Mouse (Mus musculus) thymus, postnatal 36 days (tissue): Measurements from ENCODE around the gene Tbr1.

Experiments
- DNase-seq, 2 experiments: peaks; one replicate each; pipeline ENCODE4 v3.0.0; 2022; ENCODE audit warnings: mixed read lengths in 2 of 2

Tbr1 gene

GRCm38 (mm10) chr2:61802656-61803251, at the start of gene Tbr1:
Tbr1 (plus strand) TSS chr2:61802930.
- no peak for DNase-seq

GRCm38 (mm10) chr2:61754989-61755388, 47.7 kb upstream of the Tbr1 start:
- no peak for DNase-seq

- no peak for DNase-seq
Observed at GRCm38 (mm10) chr2:61759234-61759855, 43.4 kb upstream of the Tbr1 start.

GRCm38 (mm10) chr2:61760044-61760443, 42.7 kb upstream of the Tbr1 start:
- no peak for DNase-seq

- no peak for DNase-seq
Observed at GRCm38 (mm10) chr2:61764470-61765105, 38.1 kb upstream of the Tbr1 start.

- no peak for DNase-seq
Observed at GRCm38 (mm10) chr2:61765526-61765925, 37.2 kb upstream of the Tbr1 start.

GRCm38 (mm10) chr2:61780794-61781193, 21.9 kb upstream of the Tbr1 start:
- no peak for DNase-seq

GRCm38 (mm10) chr2:61794960-61795359, 7.8 kb upstream of the Tbr1 start:
- no peak for DNase-seq

GRCm38 (mm10) chr2:61798048-61798447, 4.7 kb upstream of the Tbr1 start:
- no peak for DNase-seq

- DNase-seq, result peak; percentile 16
Observed at GRCm38 (mm10) chr2:61803443-61804367, 975 bp downstream of the Tbr1 start.

- DNase-seq, result no peak
Observed at GRCm38 (mm10) chr2:61804382-61804840, 1.7 kb downstream of the Tbr1 start.

GRCm38 (mm10) chr2:61804841-61805540, 2.3 kb downstream of the Tbr1 start:
- no peak for DNase-seq

- peak in 1 of 2 experiments; percentile 2 for DNase-seq
Observed at GRCm38 (mm10) chr2:61805541-61806345, 3.0 kb downstream of the Tbr1 start.

- no peak for DNase-seq
Observed at GRCm38 (mm10) chr2:61806346-61806825, 3.7 kb downstream of the Tbr1 start.

GRCm38 (mm10) chr2:61807151-61807550, 4.4 kb downstream of the Tbr1 start:
- peak in 1 of 2 experiments; percentile 10 for DNase-seq

- DNase-seq, result no peak
Observed at GRCm38 (mm10) chr2:61807781-61808180, 5.1 kb downstream of the Tbr1 start.

- no peak for DNase-seq
Observed at GRCm38 (mm10) chr2:61808776-61809175, 6.0 kb downstream of the Tbr1 start.

- DNase-seq, result no peak
Observed at GRCm38 (mm10) chr2:61809381-61809780, 6.7 kb downstream of the Tbr1 start.

- DNase-seq, result no peak
Observed at GRCm38 (mm10) chr2:61810751-61811150, 8.0 kb downstream of the Tbr1 start.

- DNase-seq, result no peak
Observed at GRCm38 (mm10) chr2:61811163-61811506, 8.4 kb downstream of the Tbr1 start.
